Mouse (Mus musculus): ENCODE data around the gene St6gal1.

Gene St6gal1

DNA sequence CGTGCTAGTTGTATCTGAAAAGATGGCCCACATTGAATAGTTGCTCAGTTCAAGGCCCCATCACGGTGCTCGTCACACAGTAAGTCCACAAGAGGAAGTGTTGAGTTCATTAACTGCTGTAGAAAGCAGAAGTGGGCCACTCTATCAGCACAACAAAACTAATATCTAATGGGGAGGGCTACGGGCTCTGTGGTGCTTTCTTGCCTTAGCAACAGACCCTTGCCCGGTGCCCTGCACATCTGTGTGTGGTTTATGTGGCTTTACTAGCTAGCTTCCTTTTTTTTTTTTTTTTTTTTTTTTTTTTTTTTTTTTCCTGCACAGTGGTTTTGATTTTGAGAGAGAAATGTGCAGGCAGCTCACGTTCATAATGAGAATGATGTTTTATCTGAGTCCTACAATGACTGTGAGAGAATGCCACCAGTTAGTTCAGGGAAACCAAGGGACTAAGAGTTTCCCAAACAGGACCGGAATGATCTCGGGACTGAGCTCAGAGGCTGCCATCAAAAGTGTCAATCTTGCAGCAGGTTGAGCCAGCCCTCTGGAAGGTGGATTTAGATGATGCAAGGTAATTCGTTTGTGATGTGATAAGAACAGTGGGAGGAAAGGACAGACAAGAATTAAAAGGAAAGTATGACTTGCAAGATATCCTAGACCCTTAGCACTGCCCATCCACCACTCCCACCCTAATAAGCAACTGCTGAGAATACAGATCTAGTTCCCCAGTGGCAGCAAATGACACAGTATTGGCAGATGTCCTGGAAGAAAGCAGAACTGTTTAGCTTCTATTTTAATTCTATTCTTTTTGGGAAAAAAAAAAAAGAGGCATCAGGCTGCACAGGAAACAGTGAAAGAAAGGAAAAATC lies 55.6 kb downstream of the St6gal1 start:
- DNase-seq = no peak

DNA sequence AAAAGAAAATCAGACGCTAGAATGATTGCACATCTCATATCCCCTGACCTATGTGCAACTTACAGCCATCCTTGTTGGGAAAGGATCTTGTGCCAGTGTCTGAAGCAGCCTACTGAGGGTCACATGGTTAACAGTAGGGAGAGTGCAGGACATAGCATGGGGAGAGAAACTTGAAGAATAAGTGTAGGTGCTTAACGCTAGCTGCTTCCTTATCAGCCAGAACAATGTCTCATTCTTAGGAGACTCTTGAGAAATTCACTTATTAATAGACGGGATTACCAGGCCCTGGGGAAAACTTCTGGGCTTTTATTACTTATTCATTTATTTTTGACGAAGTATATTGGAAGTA lies 56.2 kb downstream of the St6gal1 start:
- no peak for DNase-seq

DNA sequence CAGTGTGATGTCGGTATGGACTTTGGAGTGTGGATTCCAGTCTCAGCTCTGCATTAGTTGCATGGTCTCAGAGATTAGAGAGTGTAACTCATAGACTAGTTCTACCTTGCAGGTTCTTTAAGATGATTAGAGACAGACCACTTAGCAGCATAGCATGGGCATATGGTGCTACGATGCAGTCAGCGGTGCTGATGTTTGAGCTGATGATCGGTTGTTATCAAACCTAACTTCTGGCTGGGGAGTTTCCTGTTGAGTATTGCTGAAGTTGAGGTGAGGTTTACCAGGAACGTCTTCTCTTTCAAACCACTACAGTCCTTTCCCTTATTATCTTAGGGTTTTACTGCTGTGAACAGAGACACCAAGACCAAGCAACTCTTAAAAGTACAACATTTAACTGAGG lies 57.7 kb downstream of the St6gal1 start:
- no peak for DNase-seq

DNA sequence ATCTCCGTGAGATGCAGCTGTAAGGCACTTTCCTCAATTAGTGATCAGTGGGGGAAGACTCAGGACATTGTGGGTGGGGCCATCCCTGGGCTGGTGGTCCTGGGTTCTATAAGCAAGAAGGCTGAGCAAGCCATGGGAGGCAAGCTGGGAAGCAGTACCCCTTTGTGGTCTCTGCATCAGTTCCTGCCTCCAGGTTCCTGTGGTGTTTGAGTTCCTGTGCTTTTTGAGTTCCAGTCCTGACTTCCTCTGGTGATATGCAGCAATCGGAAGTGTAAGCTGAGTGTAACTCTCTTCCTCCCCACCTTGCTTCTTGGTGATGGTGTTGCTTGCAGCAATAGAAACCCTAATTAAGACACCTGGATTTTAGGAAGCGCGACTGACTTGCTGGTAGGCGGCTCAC lies 58.4 kb downstream of the St6gal1 start:
- DNase-seq = no peak

DNA sequence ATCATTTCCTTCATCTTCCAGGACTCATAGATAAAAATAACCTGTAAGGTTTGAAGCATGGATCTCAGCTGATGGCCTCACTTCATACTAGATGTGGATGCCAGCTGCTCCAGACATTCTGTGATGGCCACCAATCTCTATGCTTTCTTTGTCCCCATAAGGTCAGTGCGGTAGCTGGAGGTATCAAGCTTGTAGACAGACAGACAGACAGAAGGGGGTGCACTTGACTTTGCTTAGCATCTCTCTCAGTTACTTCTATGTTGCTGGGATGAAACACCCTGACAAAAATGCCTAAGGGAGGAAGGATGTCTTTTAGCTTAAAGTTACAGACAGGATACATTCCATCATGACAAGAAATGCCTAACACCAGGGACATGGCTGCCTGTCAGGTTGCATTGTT lies 59.1 kb downstream of the St6gal1 start:
- DNase-seq = no peak

DNA sequence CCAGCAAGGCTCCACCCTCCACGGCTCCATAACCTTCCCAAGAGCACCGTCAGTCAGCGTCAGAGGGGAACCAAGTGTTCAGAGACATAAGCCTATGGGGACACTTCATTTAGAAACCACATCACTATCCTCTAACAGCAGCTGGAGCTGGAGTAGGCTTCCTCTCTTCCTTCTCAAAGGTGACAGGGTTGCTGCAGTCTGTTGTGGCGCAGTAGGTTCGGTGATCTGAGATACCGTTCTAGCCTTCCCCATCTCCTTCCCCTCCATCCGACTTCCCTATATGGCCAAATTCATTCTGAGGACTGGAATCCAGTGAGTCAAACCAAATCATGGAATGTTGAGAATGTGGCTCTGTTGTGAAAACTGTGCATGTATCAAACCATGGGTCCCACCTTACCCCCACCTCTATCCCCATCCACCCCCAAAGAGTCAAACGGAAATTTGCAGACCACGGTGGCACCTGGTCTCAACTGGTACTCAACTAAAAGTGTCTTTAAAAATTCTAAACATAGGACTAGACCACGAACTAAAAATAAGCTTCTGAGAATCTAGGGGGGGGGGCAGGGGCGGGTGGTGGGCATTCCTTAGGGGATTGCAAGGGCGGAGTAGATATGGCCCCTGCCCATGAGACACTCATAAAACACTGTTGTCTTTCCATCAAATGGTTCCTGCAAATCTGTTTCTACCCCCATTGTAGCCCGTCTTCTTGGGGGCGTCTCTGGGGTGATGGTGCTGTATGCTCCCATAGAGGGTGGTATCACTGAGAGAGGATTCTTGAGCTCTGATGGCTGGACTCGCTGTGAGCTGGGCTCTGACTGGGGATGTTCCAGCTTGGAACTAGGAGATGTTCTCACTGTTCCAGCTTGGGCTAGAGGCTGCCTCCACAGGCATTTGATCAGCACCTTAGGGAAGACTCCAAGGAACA lies 60.2 kb downstream of the St6gal1 start:
- DNase-seq = no peak

DNA sequence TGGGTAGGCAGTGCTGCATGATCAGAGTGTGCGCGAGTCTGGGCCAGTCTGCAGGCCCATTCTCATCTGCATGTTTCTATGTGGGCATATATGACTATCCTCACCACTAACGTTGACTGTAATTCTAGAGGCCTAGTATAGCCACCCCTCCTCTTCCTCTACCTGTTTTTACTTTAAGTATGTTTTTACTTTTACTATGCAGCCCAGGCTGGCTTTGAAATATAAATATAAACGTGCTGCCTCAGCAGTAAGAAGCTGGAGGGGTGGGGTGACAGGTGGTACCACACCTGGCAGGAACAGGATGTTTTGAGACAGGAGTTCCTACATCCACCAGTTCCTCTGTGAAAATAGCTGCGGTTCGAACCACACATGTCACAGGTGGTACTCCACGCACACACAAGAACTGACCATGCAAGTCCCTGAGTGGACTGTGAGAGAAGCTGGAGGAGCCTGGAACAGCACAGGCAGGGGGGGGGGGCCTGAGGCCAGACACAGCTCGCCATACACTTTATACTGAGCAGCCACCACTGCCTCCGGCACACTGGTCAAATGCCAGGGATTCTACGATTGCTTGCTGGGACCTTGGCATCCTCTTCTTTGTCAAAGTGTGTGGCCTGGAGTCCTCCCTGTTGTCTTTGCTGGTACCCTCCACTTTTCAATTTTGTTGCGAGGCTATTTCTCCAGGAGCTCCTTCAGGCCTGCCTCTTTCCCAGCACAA lies 62.0 kb downstream of the St6gal1 start:
- no peak for DNase-seq

DNA sequence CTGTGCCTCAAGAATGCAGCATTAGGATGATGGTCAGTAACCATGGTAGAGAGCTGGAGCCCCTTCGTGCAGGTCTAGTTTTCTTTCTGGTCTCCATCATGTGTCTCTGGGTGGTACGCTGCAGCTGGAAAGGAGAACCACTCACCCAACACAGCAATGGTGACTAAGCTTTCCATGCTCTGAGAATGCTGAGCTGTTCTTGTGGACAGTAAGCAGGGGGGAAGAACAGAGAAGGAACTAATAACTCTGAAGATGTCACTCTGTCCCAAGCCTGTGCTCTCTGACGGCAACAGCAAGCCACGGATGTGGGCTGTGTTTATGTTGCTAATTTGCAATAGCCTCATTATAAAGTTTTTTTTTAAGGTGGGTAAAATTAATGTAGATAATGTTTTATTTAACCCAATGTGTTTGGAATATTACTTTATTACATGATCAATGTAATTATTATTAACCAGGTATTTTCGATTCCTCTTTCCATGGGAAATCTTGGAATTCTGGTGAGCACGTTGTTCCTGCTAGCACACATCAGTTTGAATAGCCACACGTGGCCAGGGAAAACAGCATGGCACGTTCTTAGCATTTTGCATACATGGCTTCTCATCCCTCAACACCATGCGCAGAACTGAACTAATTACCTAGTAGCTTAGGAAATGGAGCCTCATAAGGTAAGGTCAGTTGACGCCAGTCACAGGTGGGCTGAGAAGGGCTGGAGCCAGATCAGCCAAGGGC lies 62.9 kb downstream of the St6gal1 start:
- no peak for DNase-seq

DNA sequence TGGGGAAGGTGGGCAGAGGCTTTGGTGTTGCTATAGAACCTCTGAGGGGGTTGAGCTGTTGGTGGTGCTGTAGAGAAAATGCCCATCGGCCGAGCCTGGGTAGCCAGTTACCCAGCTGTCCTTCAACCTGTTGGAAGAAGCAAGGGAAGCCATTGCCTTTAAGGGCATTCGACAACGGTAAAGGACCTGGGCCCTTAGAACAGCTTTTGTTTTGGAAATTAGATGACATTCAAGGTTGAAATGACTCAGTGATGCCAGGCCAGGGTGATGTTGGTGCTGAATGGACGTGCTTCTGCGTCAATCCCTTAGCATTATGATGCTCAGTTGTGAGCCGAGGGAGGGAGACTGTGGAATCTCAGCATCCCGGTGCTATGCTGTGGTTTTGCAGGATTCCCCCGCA lies 63.6 kb downstream of the St6gal1 start:
- no peak for DNase-seq

DNA sequence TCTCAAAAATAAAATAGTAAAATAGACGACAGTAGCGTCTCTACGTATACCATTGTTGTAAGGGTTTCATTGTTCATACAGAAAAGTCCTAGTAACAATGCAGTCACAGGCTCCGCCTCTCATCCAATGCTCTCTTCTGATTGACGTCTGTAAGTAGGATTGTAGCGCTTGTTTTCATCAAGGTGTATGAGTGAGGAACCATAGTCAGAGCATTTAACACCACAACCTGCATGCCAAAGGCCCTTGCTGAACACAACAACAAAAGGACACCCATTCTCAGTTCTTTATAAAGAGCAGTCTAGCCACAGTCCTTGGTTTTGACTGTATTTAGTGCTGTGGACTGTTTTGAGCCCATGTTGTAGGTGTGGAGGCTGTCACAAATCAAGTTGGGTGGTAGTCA lies 64.9 kb downstream of the St6gal1 start:
- no peak for DNase-seq

DNA sequence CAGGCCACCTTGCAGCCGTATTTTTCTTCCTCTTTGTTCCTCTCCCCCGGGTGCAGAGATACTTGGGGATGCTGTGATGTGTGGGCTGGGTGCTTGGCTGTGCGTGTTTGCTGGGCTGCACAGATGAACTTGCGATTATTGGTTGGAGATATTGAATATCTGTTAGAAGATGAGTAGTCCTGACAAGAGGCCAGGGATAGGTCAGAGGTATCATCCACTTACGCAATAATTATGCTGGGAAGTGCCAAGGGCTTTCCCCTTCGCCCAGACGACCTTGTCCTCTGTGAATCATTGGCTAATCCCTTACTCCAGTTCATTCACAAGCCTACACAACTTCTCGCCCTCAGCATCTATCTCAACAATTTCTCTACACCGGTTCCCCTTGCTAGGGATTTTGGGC lies 65.6 kb downstream of the St6gal1 start:
- DNase-seq = no peak

DNA sequence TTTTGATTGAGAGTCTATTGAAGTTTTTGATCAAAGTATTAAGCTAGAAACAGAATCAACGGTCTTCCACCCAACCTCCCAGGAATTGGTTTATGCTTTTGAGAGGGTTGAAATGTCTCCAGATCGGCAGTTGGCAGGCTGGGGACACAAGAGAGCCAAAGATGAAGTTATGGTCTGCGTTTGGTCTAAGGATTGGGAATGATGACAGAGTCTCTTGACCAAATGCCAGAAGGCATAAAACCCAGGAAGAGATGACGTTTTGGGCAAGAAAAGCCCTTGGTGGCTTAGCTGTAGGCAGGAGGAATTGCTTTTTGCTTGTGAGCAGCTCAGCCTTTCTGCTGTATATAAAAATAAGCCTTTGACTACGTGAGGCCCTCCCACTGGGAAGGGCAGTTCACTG lies 67.0 kb downstream of the St6gal1 start:
- no peak for DNase-seq

DNA sequence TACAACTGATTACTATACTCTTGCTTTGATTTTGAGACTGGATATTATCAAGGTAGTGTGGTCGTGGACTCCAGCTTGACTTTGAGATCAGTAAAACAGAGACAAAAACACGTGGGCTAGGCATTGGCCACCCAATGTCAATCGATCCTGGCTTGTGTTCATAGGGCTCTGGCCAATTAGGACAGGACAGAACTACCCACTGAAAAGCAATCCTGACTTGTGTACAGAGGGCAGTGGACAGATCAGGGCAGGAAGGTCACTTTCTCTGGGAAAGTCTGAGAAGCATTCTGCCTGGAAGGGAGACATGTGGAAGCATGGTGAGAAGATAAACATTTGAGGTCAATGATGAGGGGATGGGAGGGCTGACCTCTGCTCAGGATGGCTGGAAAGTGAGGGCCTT lies 69.7 kb downstream of the St6gal1 start:
- no peak for DNase-seq

DNA sequence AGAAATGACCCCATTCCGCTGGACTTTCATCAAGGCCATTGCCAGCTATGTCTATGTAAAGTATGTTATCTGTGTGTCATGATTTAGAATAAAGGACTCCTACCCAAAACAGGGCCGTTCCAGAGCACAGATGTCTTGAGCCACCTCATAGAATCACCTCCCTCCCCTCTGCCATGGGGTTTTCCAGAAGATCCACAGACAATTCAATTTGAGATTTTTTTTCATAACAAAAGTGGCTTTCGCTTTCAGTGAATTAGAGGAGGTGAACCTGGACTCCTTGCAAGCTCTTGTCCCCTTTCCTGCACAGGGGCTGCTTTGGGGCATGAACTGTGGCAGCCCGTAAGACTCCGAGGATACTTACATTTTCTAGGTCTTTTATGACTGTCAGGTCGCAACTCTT lies 70.2 kb downstream of the St6gal1 start:
- DNase-seq = no peak

DNA sequence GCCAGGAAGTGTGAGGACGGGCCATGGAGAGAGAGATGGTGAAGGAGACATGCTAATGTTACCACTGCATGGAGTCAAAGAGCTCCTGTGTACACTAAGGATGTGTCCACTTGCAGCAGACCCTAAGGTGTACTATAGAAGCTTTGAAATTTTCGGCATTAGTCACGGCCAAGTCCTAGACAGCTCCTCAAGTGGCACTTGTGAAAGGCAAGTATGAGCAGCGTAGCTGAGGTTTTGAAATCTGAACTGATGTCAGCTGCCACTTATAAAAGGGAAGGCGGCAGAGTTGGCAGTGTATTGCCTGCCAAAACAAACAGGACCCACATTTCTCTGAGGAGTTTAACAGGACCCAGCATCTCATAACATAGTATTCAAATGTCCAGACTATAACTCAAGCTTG lies 71.2 kb downstream of the St6gal1 start:
- no peak for DNase-seq

DNA sequence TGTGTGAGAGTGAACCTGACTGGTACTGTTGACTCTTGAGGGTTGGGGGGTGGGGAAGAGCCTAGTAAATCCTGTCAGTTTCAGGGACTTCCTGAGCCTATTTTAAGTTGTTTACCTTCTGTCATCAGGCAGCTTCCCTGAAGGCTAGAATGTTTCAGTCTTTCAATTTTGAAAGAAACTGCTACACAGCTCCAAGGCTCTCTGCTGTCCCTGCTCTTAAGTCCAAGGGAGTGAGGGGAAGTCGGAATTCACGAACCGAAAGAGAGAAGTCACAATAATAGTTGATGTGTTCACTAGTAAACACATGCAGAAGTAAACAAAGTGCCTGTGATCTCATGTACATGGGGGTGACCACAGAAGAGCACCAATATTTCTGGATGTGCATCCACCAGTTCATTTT lies 72.2 kb downstream of the St6gal1 start:
- DNase-seq = no peak

DNA sequence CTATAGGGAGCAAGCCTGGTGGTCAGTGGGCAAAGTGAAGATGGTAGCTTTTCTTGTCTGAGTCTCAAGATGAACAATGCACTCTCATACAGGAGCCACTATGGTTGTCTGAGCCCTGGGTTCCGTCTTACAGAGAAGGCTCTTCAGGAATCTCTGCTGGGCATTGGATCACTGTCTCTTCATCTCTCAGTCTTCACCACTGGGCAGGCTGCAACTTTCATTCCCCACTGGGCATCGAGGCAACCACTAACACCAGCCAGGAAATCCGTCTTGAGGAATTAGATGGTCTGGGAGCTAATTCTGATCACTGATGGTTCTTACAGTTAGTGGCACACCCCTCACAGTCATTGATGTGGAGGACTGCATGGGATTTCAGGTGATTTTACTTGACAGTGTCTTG lies 73.9 kb downstream of the St6gal1 start:
- DNase-seq = no peak

DNA sequence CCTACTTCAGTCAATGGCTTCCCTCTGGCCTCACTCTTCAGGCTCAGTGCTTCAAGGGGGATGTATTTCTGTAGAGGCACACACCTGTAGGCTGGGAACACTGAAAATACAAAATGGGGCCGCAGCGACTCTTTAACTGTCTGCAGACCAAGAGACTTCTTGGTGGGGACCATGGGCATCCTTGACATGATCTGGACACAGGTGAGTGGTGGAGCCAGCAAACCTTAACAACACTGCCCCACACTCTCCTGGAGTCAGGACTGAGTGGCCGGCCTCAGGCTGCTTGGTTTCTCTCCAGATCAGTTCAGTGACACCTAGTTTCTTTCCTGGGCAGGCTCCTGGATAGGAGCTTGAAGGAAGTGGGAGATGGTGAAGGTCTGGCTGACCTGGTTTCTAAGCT lies 74.4 kb downstream of the St6gal1 start:
- DNase-seq = no peak

DNA sequence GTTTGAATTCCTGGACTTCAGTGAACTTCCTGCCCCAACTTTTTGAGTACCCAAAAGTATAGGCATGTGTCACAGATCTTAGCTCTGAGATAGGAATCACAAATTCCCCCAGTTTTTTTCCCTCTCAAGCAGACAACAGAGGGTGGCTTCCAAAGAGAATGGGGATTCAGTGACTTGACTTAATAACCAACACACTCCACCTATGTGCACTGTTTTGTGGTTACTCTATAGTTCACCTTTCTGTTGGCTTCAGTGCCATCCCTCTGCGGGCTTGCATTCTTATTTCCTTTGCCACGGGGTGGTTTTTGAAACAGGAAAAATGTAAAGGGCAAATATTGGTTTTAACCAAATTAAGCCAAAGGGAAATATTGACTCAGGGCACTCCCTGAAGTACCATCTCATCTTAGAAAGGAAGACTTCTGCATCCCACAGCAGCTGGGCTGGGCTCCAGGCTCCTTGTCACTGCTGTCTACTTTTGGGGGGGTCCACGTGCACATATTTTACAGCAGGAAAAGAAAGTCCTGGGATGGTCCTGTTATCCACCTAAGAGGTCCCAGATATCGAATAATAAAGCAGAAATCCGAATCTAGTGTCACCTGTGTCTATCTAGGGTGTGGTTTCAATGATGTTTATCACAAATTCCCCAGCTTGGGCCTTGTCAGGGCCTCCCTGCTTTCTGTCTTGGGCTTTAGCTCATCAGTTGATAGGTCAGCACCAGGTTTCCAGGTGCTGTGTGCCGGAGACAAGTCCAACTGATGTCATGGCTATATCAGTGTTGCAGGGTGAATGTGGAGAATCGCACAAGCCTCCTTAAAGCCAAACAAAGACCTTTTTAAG lies 75.6 kb downstream of the St6gal1 start:
- no peak for DNase-seq

DNA sequence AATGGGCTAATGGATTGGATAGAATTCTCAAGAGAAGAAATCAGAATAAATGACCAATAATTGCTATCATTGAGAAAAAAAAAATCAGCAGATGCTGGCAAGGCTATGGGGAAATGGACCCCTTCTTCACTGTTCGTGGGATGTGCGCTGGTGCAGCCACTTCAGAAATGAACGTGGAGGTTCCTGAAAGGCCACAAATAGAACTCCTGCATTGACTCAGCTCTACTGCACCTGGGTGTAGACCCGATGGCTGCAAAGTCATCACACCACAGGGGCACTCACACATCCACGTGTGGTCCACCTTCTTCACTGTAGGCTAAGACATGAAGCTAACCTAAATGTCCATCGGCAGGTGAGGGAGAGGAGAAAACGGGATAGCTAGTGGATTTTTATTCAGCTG lies 77.2 kb downstream of the St6gal1 start:
- DNase-seq = no peak

DNA sequence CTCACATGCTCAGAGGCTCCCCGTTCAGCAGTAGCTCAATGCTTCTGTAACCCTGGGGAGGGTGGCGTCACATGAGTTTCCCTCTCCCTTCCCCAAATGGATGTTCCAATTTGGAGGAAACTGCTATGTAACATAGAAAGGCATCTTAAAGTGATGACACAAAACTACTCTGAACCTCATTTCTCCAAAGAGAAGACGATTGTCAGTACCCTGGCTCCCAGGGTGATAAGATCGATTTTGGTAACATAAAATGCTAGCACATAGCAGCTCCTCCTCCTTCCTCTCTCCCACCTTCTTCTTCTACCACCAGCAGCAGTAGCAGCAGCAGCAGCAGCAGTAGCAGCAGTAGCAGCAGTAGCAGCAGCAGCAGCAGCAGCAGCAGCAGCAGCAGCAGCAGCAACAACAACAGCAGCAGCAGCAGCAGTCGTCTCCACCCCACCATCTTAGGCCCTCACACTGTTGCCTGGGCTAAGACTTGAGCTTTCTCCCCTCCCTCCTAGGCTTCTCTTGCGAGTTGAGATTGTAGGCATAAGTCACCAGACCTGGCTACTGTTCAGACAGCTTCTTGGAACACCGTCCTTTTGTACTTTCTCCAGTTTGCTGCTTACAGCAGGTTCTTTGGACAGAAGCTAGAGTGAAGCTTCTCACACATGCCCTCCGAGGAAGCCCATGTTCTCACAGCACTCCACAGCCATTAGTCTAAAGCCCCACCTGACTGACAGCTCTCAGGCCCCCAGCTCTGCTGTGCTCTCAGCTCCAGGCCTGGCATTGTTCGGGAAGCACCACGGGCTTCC lies 81.5 kb downstream of the St6gal1 start:
- DNase-seq = no peak
